Comparison of ENCODE assay signal across 10 mouse cellular contexts in genomic region chr3:52603244-52603704, GRCm38 (mm10).
DNase-seq lines count a peak whose midpoint lies in the region; ATAC-seq and TF ChIP-seq lines count a peak whose summit lies in the region.
"Had no signal": no experiment of that assay in that cellular context is flagged by ENCODE, and none has a peak within 500 bp of the region (broad histone marks: within the 10 kb centered on the region; RNA-seq: fewer than 3 reads in every experiment).

No protein-coding gene starts in this region.

- WGBS in lung, adult 2 months: 68% methylated on average over 8 of the region's 8 CpGs
- 76% methylated on average over 8 of the region's 8 CpGs for WGBS in limb, embryonic 10.5 days
- 70% methylated on average over 8 of the region's 8 CpGs for WGBS in forebrain, postnatal 0 days

- ATAC-seq in forebrain, postnatal 0 days: no peak
- ATAC-seq: forebrain, embryonic 16.5 days had no signal

- no peak overlapping the region for H3K27ac ChIP-seq in limb, embryonic 10.5 days
- H3K27ac ChIP-seq in left cerebral cortex, adult 2 months: no peak overlapping the region
- no peak overlapping the region for H3K27ac ChIP-seq in forebrain, postnatal 0 days (ENCODE audit: low read depth, low read length)

- TF ChIP-seq POLR2A in lung, adult 2 months (IDR thresholded peaks at IDR 0.05; ENCODE audit: borderline replicate concordance, extremely low read depth, low read depth, low read length): no peak

- no peak overlapping the region for H3K4me2 ChIP-seq in forebrain, postnatal 0 days (ENCODE audit: low read depth)

- H3K4me3 ChIP-seq in lung, adult 2 months (replicated peaks; ENCODE audit: extremely low read depth, low read depth, low read length): no peak overlapping the region
- no peak overlapping the region for H3K4me3 ChIP-seq in limb, embryonic 10.5 days
- no peak overlapping the region for H3K4me3 ChIP-seq in left cerebral cortex, adult 2 months
- H3K4me3 ChIP-seq in forebrain, postnatal 0 days (ENCODE audit: low read depth, low read length): no peak overlapping the region

- H3K9me3 ChIP-seq in limb, embryonic 10.5 days (replicated peaks): no peaks in the 10 kb centered on the region
- no peaks in the 10 kb centered on the region for H3K9me3 ChIP-seq in forebrain, postnatal 0 days (ENCODE audit: low read length)

- TF ChIP-seq CTCF in lung, adult 2 months (IDR thresholded peaks at IDR 0.05; ENCODE audit: insufficient read depth, low read length): no peak
- TF ChIP-seq CTCF in left cerebral cortex, adult 2 months (IDR thresholded peaks at IDR 0.05): no peak
- TF ChIP-seq CTCF in forebrain, postnatal 0 days (IDR thresholded peaks at IDR 0.05; ENCODE audit: low read depth): no peak

- intact Hi-C loops in left cerebral cortex, adult 2 months (cut with DNase I): loop anchor here (5.0 kb wide), 1 partner anchor 154 kb away; no protein-coding TSS in a partner anchor

- H3K4me1 ChIP-seq in lung, adult 2 months (ENCODE audit: control insufficient read depth, insufficient read depth, low read length): no peaks in the 10 kb centered on the region
- H3K4me1 ChIP-seq in limb, embryonic 10.5 days: peaks cover 16% of the 10 kb centered on the region
- H3K4me1 ChIP-seq in forebrain, postnatal 0 days (ENCODE audit: insufficient read depth): no peaks in the 10 kb centered on the region

- no peak overlapping the region for H3K9ac ChIP-seq in forebrain, postnatal 0 days

- DNase-seq in lung, adult 18-20 months: peak; percentile 41 to 61
- no peak for DNase-seq in lung, adult 2 months
- DNase-seq in gastrocnemius, adult 8-10 months (ENCODE audit: low spot score in 2 of 2): peak; percentile 50 to 65
- peak; percentile 33 for DNase-seq in limb, embryonic 10.5 days (ENCODE audit: low spot score)
- peak; percentile 87 for DNase-seq in urinary bladder, postnatal 14 days (ENCODE audit: low spot score)
- DNase-seq in spleen, postnatal 10 days (ENCODE audit: low spot score in 2 of 2): no peak
- DNase-seq in left cerebral cortex, adult 2 months (ENCODE audit: extremely low spot score in 1 of 2, low spot score in 2 of 2): no peak
- no peak for DNase-seq in forebrain, postnatal 0 days
- DNase-seq: midbrain, embryonic 14.5 days had no signal

- no peaks in the 10 kb centered on the region for H3K27me3 ChIP-seq in limb, embryonic 10.5 days (ENCODE audit: low read depth, poor library complexity, severe bottlenecking)
- H3K27me3 ChIP-seq in forebrain, postnatal 0 days (ENCODE audit: insufficient read depth, low read length): no peaks in the 10 kb centered on the region

- H3K36me3 ChIP-seq in limb, embryonic 10.5 days: no peaks in the 10 kb centered on the region
- no peaks in the 10 kb centered on the region for H3K36me3 ChIP-seq in forebrain, postnatal 0 days (ENCODE audit: insufficient read depth)

Comparison
In these comparisons a context has a peak if more than half of its experiments do, and no peak if none do; other contexts are left out.
1. DNase-seq: peak in lung, adult 18-20 months (2 of 2), gastrocnemius, adult 8-10 months (2 of 2), limb, embryonic 10.5 days (single experiment) and urinary bladder, postnatal 14 days (single experiment); none in lung, adult 2 months (single experiment), spleen, postnatal 10 days (0 of 2), left cerebral cortex, adult 2 months (0 of 2) and forebrain, postnatal 0 days (single experiment).